Mouse (Mus musculus) lung, postnatal 0 days (tissue): ENCODE data around the gene Itgam. TPM values are rescaled to one million over a fixed set of nuclear protein-coding genes. Genes with fewer than 3 reads are reported as not detected.
"Not testable (repeated sequence)": the region's sequence is repeated elsewhere in the genome, so short reads cannot be mapped to it uniquely, and the experiment has no call there.

Source experiments
- ATAC-seq: fragments of 200-750 bp; cut with Nextera tagmentation; 2 replicates; pipeline ENCODE4 v1.8.0; 2017; ENCODE audit warnings: moderate library complexity
- DNase-seq: peaks from one replicate; pipeline ENCODE4 v3.0.0-alpha.2; 2016; ENCODE audit warnings: low spot score
- H3K27ac ChIP-seq: fragments of 300-500 bp; sonication (generic); 2 replicates; pipeline ENCODE4 v1.5.1; 2014; ENCODE audit warnings: antibody characterized with exemption, mild to moderate bottlenecking, low read length, mixed read lengths
- H3K27me3 ChIP-seq: fragments of 300-500 bp; sonication (generic); replicated peaks from 2 replicates; pipeline ENCODE4 v1.6.1; 2014; ENCODE audit warnings: low read length, mixed read lengths; ENCODE audit not compliant: insufficient read depth
- H3K36me3 ChIP-seq: fragments of 300-500 bp; sonication (generic); 2 replicates; pipeline ENCODE4 v1.6.1; 2014; ENCODE audit warnings: low read length, mixed read lengths; ENCODE audit not compliant: insufficient read depth
- H3K4me1 ChIP-seq: fragments of 300-500 bp; sonication (generic); 2 replicates; pipeline ENCODE4 v1.6.1; 2014; ENCODE audit warnings: antibody characterized with exemption, low read depth, low read length, mixed read lengths; ENCODE audit not compliant: insufficient read depth
- H3K4me2 ChIP-seq: fragments of 300-500 bp; sonication (generic); replicated peaks from 2 replicates; pipeline ENCODE4 v1.6.1; 2014; ENCODE audit warnings: low read depth, mild to moderate bottlenecking, low read length, moderate library complexity, mixed read lengths
- H3K4me3 ChIP-seq: fragments of 300-500 bp; sonication (generic); 2 replicates; pipeline ENCODE4 v1.5.1; 2014; ENCODE audit warnings: low read depth, low read length
- H3K9ac ChIP-seq: fragments of 300-500 bp; sonication (generic); replicated peaks from 2 replicates; pipeline ENCODE4 v1.6.1; 2014; ENCODE audit warnings: low read depth, mild to moderate bottlenecking
- H3K9me3 ChIP-seq: fragments of 300-500 bp; sonication (generic); 2 replicates; pipeline ENCODE4 v1.6.1; 2016; ENCODE audit warnings: low read length, mixed read lengths
- CTCF ChIP-seq: IDR thresholded peaks from 2 replicates; pipeline ENCODE4 v1.5.1; 2016; ENCODE audit warnings: antibody characterized with exemption, mild to moderate bottlenecking
- EP300 ChIP-seq: IDR thresholded peaks from 2 replicates; pipeline ENCODE4 v1.6.1; 2016; ENCODE audit warnings: antibody characterized with exemption, mild to moderate bottlenecking, control low read depth
- WGBS: fragments of 180-500 bp; shearing (Covaris S2); extraction: QIAGEN DNeasy Blood & Tissue Kit; methylation state at CpG from one replicate; pipeline ENCODE4 v1.1.7; 2014; 5-methylcytosine and 5-hydroxymethylcytosine counted together
- polyA plus RNA-seq: library from polyadenylated mRNA; unstranded; fragments of >200 nt; fragmentation: Nextera tagmentation; extraction: Ambion mirVana; gene quantifications from 2 replicates; pipeline ENCODE4 v1.2.1, GENCODE M21; 2015

The Itgam gene
- polyA plus RNA-seq, 1 experiment from 2014 or later: 2.3 TPM

DNA sequence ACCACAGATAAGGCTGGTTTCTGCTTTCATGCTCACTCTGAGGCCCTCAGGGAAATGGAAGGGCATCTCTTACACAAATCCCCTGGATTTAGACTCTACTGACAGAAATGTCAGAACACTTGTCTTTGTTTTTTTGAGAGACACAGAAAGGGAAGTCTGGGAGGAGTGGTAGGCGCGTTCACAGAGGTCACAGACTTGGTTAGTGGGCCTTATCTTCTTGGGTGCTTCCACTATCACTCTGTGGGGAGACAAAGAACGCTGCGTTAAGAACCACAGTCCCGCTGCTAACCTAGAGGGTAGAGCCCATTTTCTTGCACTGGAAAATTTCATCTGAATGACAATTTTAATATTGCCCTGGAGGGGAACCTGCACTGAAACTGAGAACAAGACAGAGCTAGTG is 69.7 kb downstream of the Itgam start:
- ATAC-seq: no peak
- WGBS: 82% methylated on average over 5 of the region's 5 CpGs
- Histone ChIP-seq H3K4me2 (no peak overlapping the region), H3K9ac (no peak overlapping the region), H3K4me1 (no peaks in the 10 kb centered on the region), H3K36me3 (no peaks in the 10 kb centered on the region), H3K27me3 (no peaks in the 10 kb centered on the region), H3K4me3 (no peak overlapping the region), H3K9me3 (no peaks in the 10 kb centered on the region), H3K27ac (no peak overlapping the region)
- TF ChIP-seq EP300 (no peak), CTCF (no peak)
- no peak for DNase-seq

- peak; percentile 48 for DNase-seq
- 72% methylated on average over 2 of the region's 2 CpGs for WGBS
- no peaks in the 10 kb centered on the region for H3K27me3 ChIP-seq
These were observed 71.2 kb downstream of the Itgam start for GRCm38 (mm10) chr7:128133596-128133995.

DNA sequence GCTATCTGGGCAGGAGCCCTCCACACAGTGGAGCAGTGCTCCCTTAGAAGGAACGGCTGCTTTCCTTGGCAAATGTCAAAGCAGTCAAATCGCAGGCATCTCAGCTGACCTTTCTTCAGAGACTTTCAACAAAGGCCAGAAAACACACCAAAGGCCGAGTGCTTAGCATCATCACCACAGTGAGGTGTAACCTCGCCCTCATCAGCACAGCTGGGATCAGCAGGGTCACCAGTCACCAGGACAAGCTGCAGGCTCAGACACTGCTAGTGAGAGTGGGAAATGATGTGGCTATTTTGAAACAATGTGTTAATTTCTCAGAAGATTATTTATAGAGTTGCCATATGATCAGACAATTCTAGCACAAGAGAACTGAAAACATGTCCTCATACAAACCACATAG is 74.5 kb downstream of the Itgam start:
- Histone ChIP-seq H3K36me3 (no peaks in the 10 kb centered on the region), H3K4me3 (no peak overlapping the region), H3K4me2 (no peak overlapping the region), H3K9me3 (no peaks in the 10 kb centered on the region), H3K27me3 (no peaks in the 10 kb centered on the region), H3K27ac (no peak overlapping the region), H3K4me1 (no peaks in the 10 kb centered on the region), H3K9ac (no peak overlapping the region)
- TF ChIP-seq EP300 (no peak), CTCF (no peak)
- DNase-seq (no peak), ATAC-seq (no peak)
- WGBS: 39% methylated on average over 4 of the region's 4 CpGs

More at GRCm38 (mm10) chr7:128133596-128133995, 71.2 kb downstream of the Itgam start:
- H3K4me1 ChIP-seq: no peaks in the 10 kb centered on the region
- no peak overlapping the region for H3K4me3 ChIP-seq
- H3K4me2 ChIP-seq: no peak overlapping the region
- no peaks in the 10 kb centered on the region for H3K9me3 ChIP-seq
- ATAC-seq: no peak
- no peak overlapping the region for H3K9ac ChIP-seq
- H3K27ac ChIP-seq: no peak overlapping the region
- H3K36me3 ChIP-seq: no peaks in the 10 kb centered on the region
- no peak for TF ChIP-seq EP300
- no peak for TF ChIP-seq CTCF

DNA sequence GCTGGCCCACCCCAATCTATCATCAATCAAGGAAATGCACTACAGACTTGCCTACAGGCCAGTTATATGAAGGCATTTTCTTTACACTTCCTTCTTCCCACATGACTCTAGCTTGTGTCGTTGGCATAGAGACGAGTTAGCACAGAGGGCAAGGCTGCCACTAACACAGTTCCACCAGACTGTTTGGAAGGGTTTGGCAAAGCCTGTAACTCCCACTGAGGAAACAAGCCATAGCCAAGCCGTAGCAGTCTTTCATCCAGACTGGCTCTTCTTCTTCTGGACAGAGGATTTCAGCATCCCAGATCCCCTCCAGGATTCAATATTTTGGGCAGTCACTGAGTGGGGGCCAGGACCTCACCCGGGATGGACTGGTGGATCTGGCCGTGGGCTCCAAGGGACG is 77.2 kb downstream of the Itgam start:
- Histone ChIP-seq H3K4me1 (no peaks in the 10 kb centered on the region), H3K9ac (no peak overlapping the region), H3K9me3 (no peaks in the 10 kb centered on the region), H3K27ac (no peak overlapping the region), H3K4me2 (no peak overlapping the region), H3K4me3 (no peak overlapping the region), H3K27me3 (no peaks in the 10 kb centered on the region), H3K36me3 (no peaks in the 10 kb centered on the region)
- DNase-seq (no peak), ATAC-seq (no peak)
- TF ChIP-seq CTCF (no peak), EP300 (no peak)
- 86% methylated on average over 6 of the region's 6 CpGs for WGBS

GRCm38 (mm10) chr7:128150970-128151369 is 88.5 kb downstream of the Itgam start:
- Histone ChIP-seq H3K36me3 (no peaks in the 10 kb centered on the region), H3K4me2 (no peak overlapping the region), H3K4me3 (no peak overlapping the region), H3K27ac (no peak overlapping the region), H3K9ac (no peak overlapping the region), H3K4me1 (no peaks in the 10 kb centered on the region), H3K27me3 (no peaks in the 10 kb centered on the region), H3K9me3 (no peaks in the 10 kb centered on the region)
- TF ChIP-seq EP300: no peak
- TF ChIP-seq CTCF: no peak
- DNase-seq: no peak
- ATAC-seq: no peak
- 76% methylated on average over 8 of the region's 8 CpGs for WGBS

GRCm38 (mm10) chr7:128154076-128154475 is 91.6 kb downstream of the Itgam start, which contains the start of gene Itgad:
TSS of gene Itgad (plus strand) at chr7:128154376.
- no peaks in the 10 kb centered on the region for H3K27me3 ChIP-seq
- no peak for ATAC-seq
- H3K9ac ChIP-seq: no peak within 1 kb of the TSS
- H3K36me3 ChIP-seq: no peaks in the 10 kb centered on the region
- no peak for TF ChIP-seq CTCF
- TF ChIP-seq EP300: no peak
- H3K9me3 ChIP-seq: no peaks in the 10 kb centered on the region
- H3K4me3 ChIP-seq: no peak within 1 kb of the TSS
- H3K4me1 ChIP-seq: no peaks in the 10 kb centered on the region
- no peak for DNase-seq
- WGBS: 89% methylated on average over 21 of the region's 21 CpGs
- H3K4me2 ChIP-seq: no peak within 1 kb of the TSS
- no peak within 1 kb of the TSS for H3K27ac ChIP-seq

GRCm38 (mm10) chr7:128154924-128155323 is 92.5 kb downstream of the Itgam start:
- H3K9ac ChIP-seq: no peak overlapping the region
- DNase-seq (no peak), ATAC-seq (no peak)
- no peaks in the 10 kb centered on the region for H3K4me1 ChIP-seq
- no peaks in the 10 kb centered on the region for H3K9me3 ChIP-seq
- 34% methylated on average over 10 of the region's 10 CpGs for WGBS
- TF ChIP-seq CTCF (no peak), EP300 (no peak)
- no peaks in the 10 kb centered on the region for H3K36me3 ChIP-seq
- H3K4me2 ChIP-seq: no peak overlapping the region
- no peak overlapping the region for H3K4me3 ChIP-seq
- no peak overlapping the region for H3K27ac ChIP-seq
- no peaks in the 10 kb centered on the region for H3K27me3 ChIP-seq

- H3K27me3 ChIP-seq, H3K36me3 ChIP-seq, H3K4me1 ChIP-seq, DNase-seq, H3K9me3 ChIP-seq, H3K4me2 ChIP-seq, ATAC-seq, H3K4me3 ChIP-seq, H3K27ac ChIP-seq, H3K9ac ChIP-seq: not testable (repeated sequence)
- 59% methylated on average over 7 of the region's 8 CpGs for WGBS
These were observed 96.4 kb downstream of the Itgam start for GRCm38 (mm10) chr7:128158688-128159354.
